Mouse (Mus musculus): ENCODE measurements around the gene Cadps.
"Not testable (repeated sequence)": the region's sequence is repeated elsewhere in the genome, so short reads cannot be mapped to it uniquely, and the experiment has no call there.

Gene Cadps

DNA sequence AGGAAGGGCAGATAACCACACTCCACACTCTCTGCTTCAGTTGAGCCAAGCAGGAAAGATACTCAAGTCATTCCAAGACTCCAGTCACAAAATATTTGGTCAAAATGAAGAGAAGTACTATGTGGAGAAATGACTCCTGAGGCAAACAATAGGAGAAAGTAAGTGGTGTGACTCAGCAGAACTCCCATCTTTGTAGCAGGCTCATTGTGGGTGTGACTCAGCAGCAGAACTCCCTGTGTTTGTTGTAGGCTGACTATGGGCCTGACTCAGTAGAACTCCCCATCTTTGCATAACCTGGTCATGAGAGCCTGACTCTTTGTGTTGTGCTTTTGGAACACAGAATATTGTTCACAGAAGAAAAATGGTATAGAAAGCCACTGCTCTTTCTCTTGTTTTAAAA, 231.1 kb downstream of the Cadps start:
- DNase-seq (ENCODE audit: low spot score in 2 of 2), result no peak

GRCm38 (mm10) chr14:12583536-12583935, 239.3 kb downstream of the Cadps start:
- DNase-seq (ENCODE audit: low spot score in 2 of 2), result no peak

DNA sequence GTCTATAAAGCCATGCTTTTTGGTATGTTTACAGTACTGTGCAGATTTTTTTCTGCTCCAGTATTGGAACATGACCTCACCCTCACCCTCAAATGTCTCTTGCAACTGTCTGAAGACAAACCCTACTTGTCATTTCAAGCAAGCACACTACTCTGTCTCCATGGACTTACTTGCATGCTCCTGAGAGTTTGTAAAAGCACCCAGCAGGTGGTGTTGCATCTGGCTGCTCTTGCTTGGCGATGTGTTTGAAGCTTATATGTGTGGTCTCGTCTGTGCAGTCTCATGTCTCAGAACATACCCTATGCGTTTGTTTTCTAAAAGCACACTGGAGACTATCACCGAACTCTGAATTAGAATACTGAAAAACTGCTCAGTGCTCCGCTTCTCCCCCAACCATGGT, 241.2 kb downstream of the Cadps start:
- no peak for DNase-seq (ENCODE audit: low spot score in 2 of 2)

- DNase-seq (ENCODE audit: low spot score in 2 of 2), result no peak
Measured at GRCm38 (mm10) chr14:12580786-12581185, 242.1 kb downstream of the Cadps start.

GRCm38 (mm10) chr14:12578156-12578555, 244.7 kb downstream of the Cadps start:
- DNase-seq (ENCODE audit: low spot score in 2 of 2), result no peak

DNA sequence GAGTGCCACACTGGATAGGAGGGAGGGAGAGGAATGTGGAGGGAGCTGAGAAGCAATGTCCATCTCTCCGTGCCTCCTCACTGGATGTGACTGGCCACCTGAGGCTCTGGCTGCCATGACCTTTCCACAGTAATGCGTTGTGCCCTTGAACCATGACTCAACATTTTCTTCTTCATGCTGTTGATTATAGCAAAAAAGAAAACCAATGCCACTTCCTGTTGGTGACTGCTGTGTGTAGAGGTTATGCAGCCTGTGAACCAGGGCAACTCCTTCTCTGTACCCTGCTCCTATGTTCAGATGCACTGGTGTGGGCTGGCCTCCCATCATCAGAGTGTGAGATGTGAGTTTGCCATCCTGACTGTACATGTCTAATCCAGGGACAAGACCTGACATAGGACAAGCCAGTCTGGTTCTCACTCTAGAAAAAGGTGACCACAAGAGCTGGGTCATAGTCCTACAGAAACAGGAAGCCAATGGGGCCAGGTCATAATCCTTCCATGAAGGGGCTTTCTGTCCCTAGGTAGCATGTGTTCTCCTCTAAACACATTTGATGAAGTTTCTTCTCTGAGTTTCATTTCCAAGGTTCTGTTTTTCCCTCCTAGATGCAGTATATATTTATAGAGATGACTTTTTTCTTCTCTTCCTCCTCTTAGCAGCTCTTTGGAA, 245.3 kb downstream of the Cadps start:
- no peak for DNase-seq (ENCODE audit: low spot score in 2 of 2)

DNA sequence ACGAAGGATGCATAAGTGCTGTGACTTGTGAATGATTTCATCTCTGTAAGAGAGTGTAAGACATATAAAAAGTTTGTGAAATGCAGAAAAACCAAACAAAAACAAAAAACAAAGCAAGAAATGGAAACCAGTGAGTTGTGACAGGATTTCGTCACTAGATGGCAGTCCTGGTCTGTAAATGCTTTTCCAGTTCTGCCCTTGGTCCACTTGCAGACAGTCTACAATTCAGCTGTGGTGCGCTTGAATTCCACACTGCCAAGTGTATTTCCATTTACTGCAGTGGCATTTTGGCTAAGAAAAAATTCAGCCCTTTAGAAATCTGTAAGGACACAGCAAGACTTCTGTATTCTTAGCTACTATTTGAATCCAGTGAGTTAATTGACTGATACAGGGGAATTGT, 247.8 kb downstream of the Cadps start:
- DNase-seq (ENCODE audit: low spot score in 2 of 2), result no peak

GRCm38 (mm10) chr14:12574336-12574735, 248.5 kb downstream of the Cadps start:
- no peak for DNase-seq (ENCODE audit: low spot score in 2 of 2)

GRCm38 (mm10) chr14:12561730-12562129, 261.1 kb downstream of the Cadps start:
- not testable (repeated sequence) for DNase-seq (ENCODE audit: low spot score in 2 of 2)

GRCm38 (mm10) chr14:12560233-12560577, 262.7 kb downstream of the Cadps start:
- DNase-seq (ENCODE audit: low spot score in 2 of 2), result no peak

GRCm38 (mm10) chr14:12559574-12560232, 263.2 kb downstream of the Cadps start:
- DNase-seq (ENCODE audit: low spot score in 2 of 2), result no peak

GRCm38 (mm10) chr14:12558920-12559573, 263.8 kb downstream of the Cadps start:
- no peak for DNase-seq (ENCODE audit: low spot score in 2 of 2)

DNA sequence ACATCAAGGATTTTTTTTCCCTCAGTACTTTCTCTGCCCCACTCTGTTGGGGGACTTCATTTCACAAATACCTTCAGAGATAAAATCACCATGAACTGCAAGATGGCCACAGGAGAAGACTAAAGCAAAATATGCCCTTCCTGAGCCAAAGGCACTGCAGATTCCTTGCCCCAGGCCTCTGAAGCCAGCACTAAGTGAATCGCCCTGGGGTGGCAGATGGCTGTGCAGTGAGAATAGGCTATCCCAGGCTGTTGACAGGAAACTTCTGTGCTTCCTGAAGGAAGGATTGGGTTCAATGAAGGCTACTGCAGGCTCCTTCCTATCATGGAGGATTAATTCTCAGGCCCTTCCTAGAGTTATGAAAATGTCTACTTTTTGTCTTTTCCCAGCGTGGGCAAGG, 268.4 kb downstream of the Cadps start:
- DNase-seq (ENCODE audit: low spot score in 2 of 2), result no peak

- DNase-seq (ENCODE audit: low spot score in 2 of 2), result no peak
Measured at GRCm38 (mm10) chr14:12551353-12551752, 271.5 kb downstream of the Cadps start.

GRCm38 (mm10) chr14:12550931-12551330, 271.9 kb downstream of the Cadps start:
- DNase-seq (ENCODE audit: low spot score in 2 of 2), result no peak

GRCm38 (mm10) chr14:12549290-12549689, 273.6 kb downstream of the Cadps start:
- DNase-seq (ENCODE audit: low spot score in 2 of 2), result no peak

DNA sequence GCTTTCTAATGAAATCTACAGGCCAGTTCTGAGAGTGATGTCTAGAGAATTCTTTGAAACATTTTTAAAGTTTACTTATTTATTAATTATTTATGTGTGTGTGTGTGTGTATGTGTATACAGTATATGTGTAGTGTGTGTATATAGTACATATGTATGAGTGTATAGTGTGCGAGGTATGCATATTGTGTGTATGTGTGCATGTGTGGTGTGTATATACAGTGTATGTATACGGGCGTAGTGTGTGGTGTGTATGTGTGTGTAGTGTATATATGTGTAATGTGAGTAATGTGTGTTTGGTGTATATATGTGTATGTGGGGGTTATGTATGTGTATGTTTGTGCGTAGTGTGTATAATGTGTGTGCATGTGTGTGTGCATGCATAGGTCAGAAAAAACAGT, 275.4 kb downstream of the Cadps start:
- DNase-seq (ENCODE audit: low spot score in 2 of 2), result no peak

GRCm38 (mm10) chr14:12541733-12542132, 281.1 kb downstream of the Cadps start:
- no peak for DNase-seq (ENCODE audit: low spot score in 2 of 2)

GRCm38 (mm10) chr14:12539071-12539470, 283.8 kb downstream of the Cadps start:
- DNase-seq (ENCODE audit: low spot score in 2 of 2), result no peak

DNA sequence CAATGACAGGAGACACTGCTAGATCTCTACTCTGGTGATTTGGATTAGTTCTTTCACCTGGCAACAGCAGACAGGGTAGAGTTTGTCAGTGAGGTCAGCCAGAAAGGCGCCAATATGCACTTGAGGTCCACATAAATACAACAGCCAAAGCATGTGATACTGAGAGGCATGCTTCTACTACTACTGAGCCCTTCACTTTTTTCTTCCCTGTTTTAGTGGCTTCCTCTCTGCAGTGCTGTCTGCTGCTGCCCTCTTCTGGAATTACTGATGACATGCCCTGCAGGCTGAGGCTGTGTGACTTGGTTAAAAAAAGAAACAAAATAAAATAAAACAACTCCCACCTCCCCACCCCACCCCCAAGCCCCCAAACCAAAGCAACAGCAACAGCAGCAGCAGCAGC, 291.8 kb downstream of the Cadps start:
- no peak for DNase-seq (ENCODE audit: low spot score in 2 of 2)

DNA sequence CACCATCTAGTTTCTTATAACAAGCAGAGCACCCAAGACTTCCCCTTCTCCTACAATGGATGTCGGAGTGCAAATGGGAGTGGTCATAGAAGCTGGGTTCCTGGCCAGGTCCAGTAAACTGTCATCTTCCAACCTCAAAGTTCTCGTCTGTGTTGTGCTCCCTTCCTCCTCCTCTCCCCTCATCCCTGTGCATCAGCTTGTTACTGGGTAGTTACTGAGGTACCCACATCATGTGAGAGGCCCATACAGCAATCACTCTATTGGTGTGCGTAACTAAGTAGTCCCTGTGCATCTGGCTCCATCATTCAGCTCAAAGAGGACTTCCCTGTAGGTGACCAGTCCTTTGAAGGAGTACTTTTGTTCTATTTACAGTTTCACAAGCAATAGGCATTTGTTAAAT, 292.3 kb downstream of the Cadps start:
- no peak for DNase-seq (ENCODE audit: low spot score in 2 of 2)

- DNase-seq (ENCODE audit: low spot score in 2 of 2), result no peak
Measured at GRCm38 (mm10) chr14:12529961-12530542, 292.8 kb downstream of the Cadps start.

GRCm38 (mm10) chr14:12527296-12527695, 295.6 kb downstream of the Cadps start:
- DNase-seq (ENCODE audit: low spot score in 2 of 2), result no peak
